Mouse (Mus musculus) kidney, adult 18-20 months (tissue): ENCODE results near the gene Slc25a21.

Source experiments
- DNase-seq: peaks from one replicate; pipeline ENCODE4 v3.0.0; 2021

The Slc25a21 gene

GRCm38 (mm10) chr12:56689331-56689730, 507.9 kb downstream of the Slc25a21 start:
- no peak for DNase-seq

GRCm38 (mm10) chr12:56688920-56689319, 508.4 kb downstream of the Slc25a21 start:
- no peak for DNase-seq

GRCm38 (mm10) chr12:56688482-56688840, 508.8 kb downstream of the Slc25a21 start:
- DNase-seq = no peak

GRCm38 (mm10) chr12:56687640-56688481, 509.4 kb downstream of the Slc25a21 start:
- peak; percentile 18 for DNase-seq

- peak; percentile 48 for DNase-seq
These were observed 516.0 kb downstream of the Slc25a21 start for GRCm38 (mm10) chr12:56681096-56681811.

- DNase-seq = no peak
These were observed 519.7 kb downstream of the Slc25a21 start for GRCm38 (mm10) chr12:56677620-56678019.

GRCm38 (mm10) chr12:56674726-56675125, 522.5 kb downstream of the Slc25a21 start:
- peak; percentile 27 for DNase-seq

GRCm38 (mm10) chr12:56670795-56671194, 526.5 kb downstream of the Slc25a21 start:
- no peak for DNase-seq

GRCm38 (mm10) chr12:56669451-56670122, 527.7 kb downstream of the Slc25a21 start:
- DNase-seq = no peak
